Mouse (Mus musculus) thymus, postnatal 36 days (tissue): ENCODE data around the gene Elf4.
"Not testable (repeated sequence)": the region's sequence is repeated elsewhere in the genome, so short reads cannot be mapped to it uniquely, and the experiment has no call there.

Experiments used
- DNase-seq, 2 experiments: peaks; one replicate each; pipeline ENCODE4 v3.0.0; 2022; ENCODE audit warnings: mixed read lengths in 2 of 2

The Elf4 gene

GRCm38 (mm10) chrX:48436082-48436481 lies 26.9 kb downstream of the Elf4 start:
- not testable (repeated sequence) for DNase-seq

GRCm38 (mm10) chrX:48435477-48435900 lies 27.4 kb downstream of the Elf4 start:
- DNase-seq: peak; percentile 49 to 74

GRCm38 (mm10) chrX:48434251-48434650 lies 28.7 kb downstream of the Elf4 start:
- DNase-seq: no peak

GRCm38 (mm10) chrX:48433527-48433899 lies 29.4 kb downstream of the Elf4 start:
- peak; percentile 85 to 94 for DNase-seq

GRCm38 (mm10) chrX:48432599-48433526 lies 30.1 kb downstream of the Elf4 start:
- peak in 1 of 2 experiments; percentile 29 for DNase-seq

- DNase-seq: peak; percentile 71 to 79
Observed at GRCm38 (mm10) chrX:48429538-48429937, 33.4 kb downstream of the Elf4 start.

- DNase-seq: no peak
Observed at GRCm38 (mm10) chrX:48429100-48429499, 33.8 kb downstream of the Elf4 start.

GRCm38 (mm10) chrX:48428642-48429041 lies 34.3 kb downstream of the Elf4 start:
- no peak for DNase-seq

GRCm38 (mm10) chrX:48428241-48428640 lies 34.7 kb downstream of the Elf4 start:
- DNase-seq: no peak

GRCm38 (mm10) chrX:48425280-48425679 lies 37.7 kb downstream of the Elf4 start:
- peak; percentile 84 to 87 for DNase-seq

- peak; percentile 68 to 84 for DNase-seq
Observed at GRCm38 (mm10) chrX:48424583-48424982, 38.3 kb downstream of the Elf4 start.

GRCm38 (mm10) chrX:48423671-48424070 lies 39.3 kb downstream of the Elf4 start:
- no peak for DNase-seq

- peak; percentile 74 for DNase-seq
Observed at GRCm38 (mm10) chrX:48422986-48423385, 39.9 kb downstream of the Elf4 start.

- no peak for DNase-seq
Observed at GRCm38 (mm10) chrX:48418417-48418816, 44.5 kb downstream of the Elf4 start.

GRCm38 (mm10) chrX:48414291-48414690 lies 48.6 kb downstream of the Elf4 start:
- DNase-seq: no peak

GRCm38 (mm10) chrX:48412629-48413028 lies 50.3 kb downstream of the Elf4 start:
- no peak for DNase-seq

GRCm38 (mm10) chrX:48410388-48410776 lies 52.5 kb downstream of the Elf4 start:
- no peak for DNase-seq

- DNase-seq: peak; percentile 84
Observed at GRCm38 (mm10) chrX:48409611-48410387, 53.1 kb downstream of the Elf4 start.

GRCm38 (mm10) chrX:48405141-48405540 lies 57.8 kb downstream of the Elf4 start:
- no peak for DNase-seq

- no peak for DNase-seq
Observed at GRCm38 (mm10) chrX:48399994-48400393, 62.9 kb downstream of the Elf4 start.

GRCm38 (mm10) chrX:48389380-48389779 lies 73.6 kb downstream of the Elf4 start:
- no peak for DNase-seq

GRCm38 (mm10) chrX:48385927-48386326 lies 77.0 kb downstream of the Elf4 start:
- no peak for DNase-seq

- DNase-seq: peak; percentile 43 to 59
Observed at GRCm38 (mm10) chrX:48383643-48384042, 79.3 kb downstream of the Elf4 start.

GRCm38 (mm10) chrX:48367841-48368240 lies 95.1 kb downstream of the Elf4 start:
- no peak for DNase-seq
